Mouse (Mus musculus) heart, adult 2 months (tissue): ENCODE measurements around the gene Adamts12. TPM values are rescaled to one million over a fixed set of nuclear protein-coding genes. Genes with fewer than 3 reads are reported as not detected.

Source experiments
- DNase-seq, 2 experiments: peaks; one replicate each; pipeline ENCODE4 v3.0.0; 2021
- H3K27ac ChIP-seq: fragments of 200-600 bp; 2 replicates; pipeline ENCODE4 v1.8.1; 2022
- H3K27me3 ChIP-seq: fragments of 200-500 bp; 2 replicates; pipeline ENCODE4 v1.6.1; 2012; ENCODE audit warnings: mild to moderate bottlenecking, low read length, inconsistent platforms, mixed read lengths; ENCODE audit not compliant: control insufficient read depth, insufficient read depth
- H3K36me3 ChIP-seq: fragments of 200-500 bp; 2 replicates; pipeline ENCODE4 v1.6.1; 2012; ENCODE audit warnings: low read length, inconsistent platforms; ENCODE audit not compliant: control insufficient read depth, insufficient read depth
- H3K4me1 ChIP-seq: fragments of 200-500 bp; 2 replicates; pipeline ENCODE4 v1.6.1; 2011; ENCODE audit warnings: low read length; ENCODE audit not compliant: control insufficient read depth, insufficient read depth
- H3K4me3 ChIP-seq: fragments of 200-600 bp; 2 replicates; pipeline ENCODE4 v1.8.1; 2022
- H3K79me2 ChIP-seq: fragments of 200-500 bp; replicated peaks from 2 replicates; pipeline ENCODE4 v1.6.1; 2012; ENCODE audit warnings: mild to moderate bottlenecking, inconsistent platforms, low read length, moderate library complexity, mixed read lengths; ENCODE audit not compliant: control insufficient read depth, insufficient read depth
- H3K9ac ChIP-seq: fragments of 200-500 bp; 2 replicates; pipeline ENCODE4 v1.6.1; 2012; ENCODE audit warnings: low read depth, mild to moderate bottlenecking, control low read depth, inconsistent platforms, low read length, mixed read lengths
- CTCF ChIP-seq: fragments of 200-600 bp; IDR thresholded peaks from 2 replicates; pipeline ENCODE4 v1.8.1; 2022; ENCODE audit warnings: antibody characterized with exemption, mild to moderate bottlenecking, moderate library complexity
- EP300 ChIP-seq: fragments of 200-500 bp; IDR thresholded peaks from 2 replicates; pipeline ENCODE4 v1.6.1; 2011; ENCODE audit warnings: low read depth, low read length, control low read depth; ENCODE audit not compliant: insufficient read depth
- POLR2A ChIP-seq: fragments of 200-500 bp; IDR thresholded peaks from 2 replicates; pipeline ENCODE4 v1.6.1; 2011; ENCODE audit warnings: mild to moderate bottlenecking, low read depth, low read length, control low read depth; ENCODE audit not compliant: insufficient read depth
- WGBS: fragments of 180-500 bp; shearing (Covaris S2); methylation state at CpG from one replicate; pipeline ENCODE4 v1.1.7; 2018; 5-methylcytosine and 5-hydroxymethylcytosine counted together
- intact Hi-C: fragments of 180-260 bp; cut with DNase I; formaldehyde crosslinking; loops from one replicate; pipeline ENCODE4 v1.15.1; 2025
- polyA plus RNA-seq: library from polyadenylated mRNA; depleted of rRNA; stranded (reverse); fragments of >200 nt; gene quantifications from 2 replicates; pipeline ENCODE4 v1.2.3, GENCODE M21; 2012
- total RNA-seq, 2 experiments: library from RNA; stranded (reverse); gene quantifications; 2 replicates each; pipeline ENCODE4 v1.2.3; 2021

Adamts12 gene
- total and polyA plus RNA-seq, 3 experiments: 0.64 to 2.7 (median 1.3) TPM

- no peak overlapping the region for H3K4me3 ChIP-seq
- no peak overlapping the region for H3K27ac ChIP-seq
- no peaks in the 10 kb centered on the region for H3K27me3 ChIP-seq
- no peak overlapping the region for H3K9ac ChIP-seq
- no peaks in the 10 kb centered on the region for H3K4me1 ChIP-seq
- TF ChIP-seq POLR2A (no peak), EP300 (no peak), CTCF (no peak)
- intact Hi-C loops: no loop called here
- no peaks in the 10 kb centered on the region for H3K79me2 ChIP-seq
- WGBS: 70% methylated on average over 7 of the region's 7 CpGs
- no peaks in the 10 kb centered on the region for H3K36me3 ChIP-seq
- no peak for DNase-seq
Measured at GRCm38 (mm10) chr15:11370477-11371085, 306.0 kb downstream of the Adamts12 start.

- H3K4me3 ChIP-seq: no peak overlapping the region
- H3K4me1 ChIP-seq: no peaks in the 10 kb centered on the region
- H3K27me3 ChIP-seq: no peaks in the 10 kb centered on the region
- no peak for DNase-seq
- TF ChIP-seq EP300 (no peak), CTCF (no peak), POLR2A (no peak)
- 88% methylated on average over 8 of the region's 8 CpGs for WGBS
- no peak overlapping the region for H3K27ac ChIP-seq
- intact Hi-C loops: loop anchor here (1.0 kb wide), 2 partner anchors 338 to 458 kb away; no protein-coding TSS in a partner anchor
- no peak overlapping the region for H3K9ac ChIP-seq
- H3K36me3 ChIP-seq: no peaks in the 10 kb centered on the region
- H3K79me2 ChIP-seq: no peaks in the 10 kb centered on the region
Measured at GRCm38 (mm10) chr15:11379431-11380086, 315.0 kb downstream of the Adamts12 start.

GRCm38 (mm10) chr15:11380087-11380530 is 315.5 kb downstream of the Adamts12 start:
- intact Hi-C loops: loop anchor here (1.0 kb wide), 2 partner anchors 339 to 459 kb away; no protein-coding TSS in a partner anchor
- Histone ChIP-seq H3K9ac (no peak overlapping the region), H3K4me1 (no peaks in the 10 kb centered on the region), H3K36me3 (no peaks in the 10 kb centered on the region), H3K79me2 (no peaks in the 10 kb centered on the region), H3K27ac (no peak overlapping the region), H3K4me3 (no peak overlapping the region), H3K27me3 (no peaks in the 10 kb centered on the region)
- TF ChIP-seq CTCF (peak; percentile 86), EP300 (no peak)
- no peak for DNase-seq
- 50% methylated on average over 8 of the region's 8 CpGs for WGBS

- Histone ChIP-seq H3K27ac (no peak overlapping the region), H3K79me2 (no peaks in the 10 kb centered on the region), H3K4me3 (no peak overlapping the region), H3K9ac (no peak overlapping the region), H3K27me3 (no peaks in the 10 kb centered on the region), H3K36me3 (no peaks in the 10 kb centered on the region), H3K4me1 (no peaks in the 10 kb centered on the region)
- no peak for TF ChIP-seq EP300
- TF ChIP-seq CTCF: no peak
- TF ChIP-seq POLR2A: no peak
- WGBS: 80% methylated on average over 8 of the region's 8 CpGs
- DNase-seq: no peak
- intact Hi-C loops: loop anchor here (1.0 kb wide), 2 partner anchors 339 to 459 kb away; no protein-coding TSS in a partner anchor
Measured at GRCm38 (mm10) chr15:11380616-11381015, 316.0 kb downstream of the Adamts12 start.

- no peak for TF ChIP-seq CTCF
- no peak for TF ChIP-seq EP300
- TF ChIP-seq POLR2A: no peak
- Histone ChIP-seq H3K4me3 (no peak overlapping the region), H3K27ac (no peak overlapping the region), H3K79me2 (no peaks in the 10 kb centered on the region), H3K36me3 (no peaks in the 10 kb centered on the region), H3K9ac (no peak overlapping the region), H3K4me1 (no peaks in the 10 kb centered on the region), H3K27me3 (no peaks in the 10 kb centered on the region)
- DNase-seq: no peak
- intact Hi-C loops: no loop called here
- WGBS: 83% methylated on average over 12 of the region's 12 CpGs
Measured at GRCm38 (mm10) chr15:11382585-11382984, 318.0 kb downstream of the Adamts12 start.

- Histone ChIP-seq H3K27me3 (no peaks in the 10 kb centered on the region), H3K36me3 (no peaks in the 10 kb centered on the region), H3K4me3 (no peak overlapping the region), H3K27ac (no peak overlapping the region), H3K4me1 (no peaks in the 10 kb centered on the region), H3K79me2 (no peaks in the 10 kb centered on the region), H3K9ac (no peak overlapping the region)
- no peak for DNase-seq
- intact Hi-C loops: no loop called here
- 95% methylated on average over 21 of the region's 21 CpGs for WGBS
- TF ChIP-seq POLR2A: no peak
- TF ChIP-seq EP300: no peak
Measured at GRCm38 (mm10) chr15:11383796-11384195, 319.2 kb downstream of the Adamts12 start.
